Comparison of ENCODE assay signal across 8 mouse cellular contexts in genomic region chr11:113173317-113173716, GRCm38 (mm10).
DNase-seq lines count a peak whose midpoint lies in the region; ATAC-seq and TF ChIP-seq lines count a peak whose summit lies in the region.
"Not testable (repeated sequence)": the region's sequence is repeated elsewhere in the genome, so short reads cannot be mapped to it uniquely, and the experiment has no call there.

No protein-coding gene starts in this region.

- H3K4me1 ChIP-seq in embryonic facial prominence, embryonic 13.5 days, result peaks cover 16% of the 10 kb centered on the region
- H3K4me1 ChIP-seq in heart, adult 2 months (ENCODE audit: control insufficient read depth, insufficient read depth, low read length); small intestine, adult 2 months (ENCODE audit: control insufficient read depth, insufficient read depth, insufficient read length, low read length): not testable (repeated sequence)
- peaks cover 18% of the 10 kb centered on the region for H3K4me1 ChIP-seq in hindbrain, embryonic 14.5 days (replicated peaks; ENCODE audit: control insufficient read depth, insufficient read depth, low read length)
- peaks cover 22% of the 10 kb centered on the region for H3K4me1 ChIP-seq in kidney, embryonic 16.5 days (ENCODE audit: insufficient read depth, low read length)
- peaks cover 27% of the 10 kb centered on the region for H3K4me1 ChIP-seq in liver, embryonic 13.5 days (replicated peaks)
- peaks cover 38% of the 10 kb centered on the region for H3K4me1 ChIP-seq in midbrain, embryonic 12.5 days

- not testable (repeated sequence) for TF ChIP-seq CTCF in heart, adult 2 months (IDR thresholded peaks at IDR 0.05); small intestine, adult 2 months (IDR thresholded peaks at IDR 0.05; ENCODE audit: extremely low read depth, insufficient read length, insufficient replicate concordance, low read depth, low read length)

- not testable (repeated sequence) for TF ChIP-seq POLR2A in heart, adult 2 months (IDR thresholded peaks at IDR 0.05; ENCODE audit: insufficient read depth, low read depth, low read length); small intestine, adult 2 months (IDR thresholded peaks at IDR 0.05; ENCODE audit: low read depth, low read length)

- H3K9me3 ChIP-seq in embryonic facial prominence, embryonic 13.5 days; hindbrain, embryonic 14.5 days (ENCODE audit: control insufficient read depth, low read length); kidney, embryonic 16.5 days (ENCODE audit: low read length); liver, embryonic 13.5 days (replicated peaks); midbrain, embryonic 12.5 days: not testable (repeated sequence)

- H3K4me2 ChIP-seq in embryonic facial prominence, embryonic 13.5 days, result peak overlapping the region; percentile 47
- peak overlapping the region; percentile 45 for H3K4me2 ChIP-seq in hindbrain, embryonic 14.5 days (replicated peaks)
- H3K4me2 ChIP-seq in kidney, embryonic 16.5 days (replicated peaks; ENCODE audit: low read depth, low read length), result peak overlapping the region; percentile 43
- peak overlapping the region; percentile 55 for H3K4me2 ChIP-seq in liver, embryonic 13.5 days
- H3K4me2 ChIP-seq in midbrain, embryonic 12.5 days (replicated peaks), result peak overlapping the region; percentile 46

- not testable (repeated sequence) for H3K27me3 ChIP-seq in embryonic facial prominence, embryonic 13.5 days; heart, adult 2 months (ENCODE audit: control insufficient read depth, insufficient read depth, low read length); hindbrain, embryonic 14.5 days (ENCODE audit: control insufficient read depth, insufficient read depth, low read length); kidney, embryonic 16.5 days (ENCODE audit: insufficient read depth, low read length); liver, embryonic 13.5 days; small intestine, adult 2 months (ENCODE audit: control insufficient read depth, insufficient read depth, low read length)
- peaks cover 40% of the 10 kb centered on the region for H3K27me3 ChIP-seq in midbrain, embryonic 12.5 days

- ATAC-seq in embryonic facial prominence, embryonic 13.5 days (ENCODE audit: insufficient number of reproducible peaks, insufficient read depth, low FRiP score, low TSS enrichment, low read depth); hindbrain, embryonic 14.5 days (ENCODE audit: low FRiP score); kidney, embryonic 16.5 days (ENCODE audit: low FRiP score, low TSS enrichment); liver, embryonic 13.5 days (ENCODE audit: low read depth); midbrain, embryonic 12.5 days (ENCODE audit: low FRiP score, low read depth): not testable (repeated sequence)

- peak overlapping the region; percentile 29 for H3K4me3 ChIP-seq in embryonic facial prominence, embryonic 13.5 days
- peak overlapping the region; percentile 26; the same call in 1 of the 2 replicates for H3K4me3 ChIP-seq in heart, adult 2 months
- peak overlapping the region; percentile 26 for H3K4me3 ChIP-seq in hindbrain, embryonic 14.5 days (replicated peaks; ENCODE audit: low read length)
- peak overlapping the region; percentile 28 for H3K4me3 ChIP-seq in kidney, embryonic 16.5 days (ENCODE audit: low read length)
- H3K4me3 ChIP-seq in liver, embryonic 13.5 days (replicated peaks), result peak overlapping the region; percentile 49
- peak overlapping the region; percentile 28 for H3K4me3 ChIP-seq in midbrain, embryonic 12.5 days
- H3K4me3 ChIP-seq in small intestine, adult 2 months (ENCODE audit: low read depth, low read length), result peak overlapping the region; percentile 30

- not testable (repeated sequence) for H3K9ac ChIP-seq in embryonic facial prominence, embryonic 13.5 days; heart, adult 2 months (ENCODE audit: low read depth, low read length); hindbrain, embryonic 14.5 days; kidney, embryonic 16.5 days (replicated peaks; ENCODE audit: low read length); liver, embryonic 13.5 days; midbrain, embryonic 12.5 days (replicated peaks)

- not testable (repeated sequence) for H3K79me2 ChIP-seq in heart, adult 2 months (replicated peaks; ENCODE audit: control insufficient read depth, insufficient read depth, low read length)

- H3K36me3 ChIP-seq in embryonic facial prominence, embryonic 13.5 days; heart, adult 2 months (ENCODE audit: control insufficient read depth, insufficient read depth, low read length); hindbrain, embryonic 14.5 days (replicated peaks; ENCODE audit: control insufficient read depth, insufficient read depth); kidney, embryonic 16.5 days (ENCODE audit: insufficient read depth, low read length); liver, embryonic 13.5 days; midbrain, embryonic 12.5 days; small intestine, adult 2 months (ENCODE audit: control insufficient read depth, insufficient read depth, low read length): not testable (repeated sequence)

- not testable (repeated sequence) for H3K27ac ChIP-seq in embryonic facial prominence, embryonic 13.5 days; kidney, embryonic 16.5 days (ENCODE audit: low read length); small intestine, adult 2 months (ENCODE audit: insufficient read depth, low read depth, low read length)
- H3K27ac ChIP-seq in heart, adult 2 months, result peak overlapping the region; percentile 69
- H3K27ac ChIP-seq in hindbrain, embryonic 14.5 days, result peak overlapping the region; percentile 47; the same call in 1 of the 2 replicates
- peak overlapping the region; percentile 68 for H3K27ac ChIP-seq in liver, embryonic 13.5 days
- 0 out of 2 replicates have a peak overlapping the region, but pooled peaks have one; percentile 35 for H3K27ac ChIP-seq in midbrain, embryonic 12.5 days (replicated peaks)

- DNase-seq in CD4-positive helper T cell, adult 2 months (ENCODE audit: low read depth, low spot score), result peak; percentile 69
- peak; percentile 12 to 40 for DNase-seq in heart, adult 2 months
- not testable (repeated sequence) for DNase-seq in hindbrain, embryonic 14.5 days (ENCODE audit: low spot score); liver, embryonic 13.5 days

- intact Hi-C loops in heart, adult 2 months (cut with DNase I), result loop anchor here (10.0 kb wide), 2 partner anchors 241 to 641 kb away; no protein-coding TSS in a partner anchor

- WGBS in embryonic facial prominence, embryonic 13.5 days, result 34% methylated on average over 12 of the region's 12 CpGs
- 31% methylated on average over 12 of the region's 12 CpGs for WGBS in heart, adult 2 months
- 33% methylated on average over 11 of the region's 12 CpGs for WGBS in hindbrain, embryonic 14.5 days
- WGBS in kidney, embryonic 16.5 days, result 34% methylated on average over 12 of the region's 12 CpGs
- WGBS in liver, embryonic 13.5 days (ENCODE audit: insufficient replicate concordance), result 28% methylated on average over 12 of the region's 12 CpGs
- WGBS in midbrain, embryonic 12.5 days, result 32% methylated on average over 12 of the region's 12 CpGs
- WGBS in small intestine, adult 2 months, result 48% methylated on average over 12 of the region's 12 CpGs

- TF ChIP-seq EP300 in heart, adult 2 months (IDR thresholded peaks at IDR 0.05; ENCODE audit: insufficient read depth, low read depth, low read length), result not testable (repeated sequence)
